Mouse (Mus musculus) T-helper 1 cell (primary cell): Measurements from ENCODE around the gene Pdgfc.
"Not testable (repeated sequence)": the region's sequence is repeated elsewhere in the genome, so short reads cannot be mapped to it uniquely, and the experiment has no call there.

ENCODE experiments used
- in situ Hi-C: fragments of 300-600 bp; cut with MboI, MseI; formaldehyde crosslinking; loops from one replicate; pipeline ENCODE4 v1.15.1; 2025; ENCODE audit warnings: high pct_unique_total_duplicates

The Pdgfc gene

GRCm38 (mm10) chr3:81045344-81046050 is 9.3 kb downstream of the Pdgfc start:
- in situ Hi-C loops: no loop called here

GRCm38 (mm10) chr3:81046652-81047607 is 10.7 kb downstream of the Pdgfc start:
- in situ Hi-C loops: no loop called here

GRCm38 (mm10) chr3:81051522-81051921 is 15.3 kb downstream of the Pdgfc start:
- in situ Hi-C loops: no loop called here

- in situ Hi-C loops: no loop called here
Observed at GRCm38 (mm10) chr3:81052422-81052821, 16.2 kb downstream of the Pdgfc start.

GRCm38 (mm10) chr3:81054074-81054473 is 17.9 kb downstream of the Pdgfc start:
- in situ Hi-C loops: no loop called here

- in situ Hi-C loops: no loop called here
Observed at GRCm38 (mm10) chr3:81057719-81058118, 21.5 kb downstream of the Pdgfc start.

GRCm38 (mm10) chr3:81058527-81059031 is 22.4 kb downstream of the Pdgfc start:
- in situ Hi-C loops: no loop called here

- in situ Hi-C loops: no loop called here
Observed at GRCm38 (mm10) chr3:81068550-81068949, 32.3 kb downstream of the Pdgfc start.

GRCm38 (mm10) chr3:81101136-81101535 is 64.9 kb downstream of the Pdgfc start:
- in situ Hi-C loops: loop anchor here (5.0 kb wide), 1 partner anchor 41 kb away; no protein-coding TSS in a partner anchor

GRCm38 (mm10) chr3:81102158-81102876 is 66.1 kb downstream of the Pdgfc start:
- in situ Hi-C loops: loop anchor here (5.0 kb wide), 1 partner anchor 40 kb away; no protein-coding TSS in a partner anchor

GRCm38 (mm10) chr3:81102877-81103420 is 66.7 kb downstream of the Pdgfc start:
- in situ Hi-C loops: loop anchor here (5.0 kb wide), 1 partner anchor 39 kb away; no protein-coding TSS in a partner anchor

- in situ Hi-C loops: loop anchor here (5.0 kb wide), 1 partner anchor 420 kb away; no protein-coding TSS in a partner anchor
Observed at GRCm38 (mm10) chr3:81107515-81107914, 71.3 kb downstream of the Pdgfc start.

GRCm38 (mm10) chr3:81110968-81111367 is 74.8 kb downstream of the Pdgfc start:
- in situ Hi-C loops: no loop called here

GRCm38 (mm10) chr3:81112892-81113291 is 76.7 kb downstream of the Pdgfc start:
- in situ Hi-C loops: no loop called here

GRCm38 (mm10) chr3:81120664-81121063 is 84.4 kb downstream of the Pdgfc start:
- in situ Hi-C loops: no loop called here

GRCm38 (mm10) chr3:81121731-81122130 is 85.5 kb downstream of the Pdgfc start:
- in situ Hi-C loops: no loop called here

- in situ Hi-C loops: no loop called here
Observed at GRCm38 (mm10) chr3:81123461-81123860, 87.2 kb downstream of the Pdgfc start.

GRCm38 (mm10) chr3:81127013-81127412 is 90.8 kb downstream of the Pdgfc start:
- in situ Hi-C loops: no loop called here

GRCm38 (mm10) chr3:81136985-81137384 is 100.8 kb downstream of the Pdgfc start:
- in situ Hi-C loops: no loop called here

GRCm38 (mm10) chr3:81138030-81138429 is 101.8 kb downstream of the Pdgfc start:
- in situ Hi-C loops: not testable (repeated sequence)

GRCm38 (mm10) chr3:81143730-81144129 is 107.5 kb downstream of the Pdgfc start:
- in situ Hi-C loops: loop anchor here (5.0 kb wide), 1 partner anchor 41 kb away; no protein-coding TSS in a partner anchor
